Mouse (Mus musculus): ENCODE results near the gene Slco3a1. TPM values are rescaled to one million over a fixed set of nuclear protein-coding genes. Genes with fewer than 3 reads are reported as not detected.

The Slco3a1 gene
- polyA plus RNA-seq, 1 experiment from 2014 or later, result 6.7 TPM

GRCm38 (mm10) chr7:74398326-74398725, 156.3 kb downstream of the Slco3a1 start:
- ATAC-seq, result no peak
- WGBS, result 55% methylated on average over 2 of the region's 2 CpGs
- Histone ChIP-seq H3K4me3 (ENCODE audit: low read length) (no peak overlapping the region), H3K4me1 (ENCODE audit: control insufficient read depth, insufficient read depth, low read length) (no peaks in the 10 kb centered on the region), H3K9me3 (ENCODE audit: control insufficient read depth, low read length) (no peaks in the 10 kb centered on the region), H3K4me2 (ENCODE audit: low read depth, low read length) (no peak overlapping the region), H3K36me3 (ENCODE audit: control insufficient read depth, insufficient read depth, low read length) (no peaks in the 10 kb centered on the region), H3K9ac (ENCODE audit: low read depth, low read length) (no peak overlapping the region), H3K27me3 (replicated peaks; ENCODE audit: control insufficient read depth, insufficient read depth, low read length) (no peaks in the 10 kb centered on the region), H3K27ac (ENCODE audit: low read length) (no peak overlapping the region)

DNA sequence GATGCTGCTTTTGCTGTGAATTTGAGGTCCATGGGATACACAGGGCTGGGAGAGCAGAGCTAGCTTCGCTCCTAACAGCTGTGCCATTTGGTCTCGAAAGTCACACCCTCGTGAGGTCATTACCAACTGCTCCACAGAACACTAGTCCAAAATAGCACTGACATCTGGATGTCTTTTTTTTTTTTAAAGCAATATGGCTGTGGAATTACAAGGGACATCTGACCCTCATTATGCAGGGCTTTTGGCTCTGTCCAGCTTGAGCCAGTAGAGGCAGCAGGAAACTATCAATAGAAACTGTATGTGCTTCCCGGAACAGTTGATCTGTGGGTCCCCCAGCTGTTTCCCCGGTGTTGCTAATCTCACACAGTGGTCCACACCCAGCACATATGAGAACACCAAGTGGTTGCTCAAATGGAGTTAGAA, 163.1 kb downstream of the Slco3a1 start:
- WGBS, result 55% methylated on average over 5 of the region's 5 CpGs
- ATAC-seq, result no peak
- no peak overlapping the region for H3K4me2 ChIP-seq (ENCODE audit: low read depth, low read length)
- H3K27ac ChIP-seq (ENCODE audit: low read length), result no peak overlapping the region
- no peaks in the 10 kb centered on the region for H3K27me3 ChIP-seq (replicated peaks; ENCODE audit: control insufficient read depth, insufficient read depth, low read length)
- H3K9me3 ChIP-seq (ENCODE audit: control insufficient read depth, low read length), result no peaks in the 10 kb centered on the region
- no peak overlapping the region for H3K4me3 ChIP-seq (ENCODE audit: low read length)
- no peak overlapping the region for H3K9ac ChIP-seq (ENCODE audit: low read depth, low read length)
- H3K36me3 ChIP-seq (ENCODE audit: control insufficient read depth, insufficient read depth, low read length), result no peaks in the 10 kb centered on the region
- no peaks in the 10 kb centered on the region for H3K4me1 ChIP-seq (ENCODE audit: control insufficient read depth, insufficient read depth, low read length)

GRCm38 (mm10) chr7:74389570-74389969, 165.0 kb downstream of the Slco3a1 start:
- no peaks in the 10 kb centered on the region for H3K27me3 ChIP-seq (replicated peaks; ENCODE audit: control insufficient read depth, insufficient read depth, low read length)
- no peaks in the 10 kb centered on the region for H3K9me3 ChIP-seq (ENCODE audit: control insufficient read depth, low read length)
- H3K9ac ChIP-seq (ENCODE audit: low read depth, low read length), result no peak overlapping the region
- no peak for ATAC-seq
- WGBS, result 66% methylated on average over 2 of the region's 2 CpGs
- H3K4me3 ChIP-seq (ENCODE audit: low read length), result no peak overlapping the region
- H3K4me1 ChIP-seq (ENCODE audit: control insufficient read depth, insufficient read depth, low read length), result no peaks in the 10 kb centered on the region
- H3K27ac ChIP-seq (ENCODE audit: low read length), result no peak overlapping the region
- no peaks in the 10 kb centered on the region for H3K36me3 ChIP-seq (ENCODE audit: control insufficient read depth, insufficient read depth, low read length)
- no peak overlapping the region for H3K4me2 ChIP-seq (ENCODE audit: low read depth, low read length)

DNA sequence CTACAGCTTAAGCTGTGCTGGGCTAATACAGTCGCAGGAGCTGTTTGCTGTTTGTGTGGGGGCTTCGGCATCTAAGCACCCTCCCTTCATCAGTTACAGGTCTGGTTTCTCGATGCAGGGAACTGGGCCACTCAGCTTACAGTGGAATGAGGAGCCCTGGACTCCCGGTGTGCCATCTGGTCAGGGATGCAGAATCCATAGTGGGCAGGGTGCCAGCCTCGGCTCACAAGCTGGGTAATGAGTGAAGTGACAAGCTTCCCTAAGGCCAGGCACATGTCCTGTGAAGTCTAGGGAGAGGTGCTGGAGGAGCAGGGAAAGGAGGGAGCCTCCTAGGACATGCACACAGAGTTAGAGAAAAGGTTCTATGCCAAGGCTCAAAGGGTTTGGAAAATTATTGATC, 168.3 kb downstream of the Slco3a1 start:
- no peaks in the 10 kb centered on the region for H3K27me3 ChIP-seq (replicated peaks; ENCODE audit: control insufficient read depth, insufficient read depth, low read length)
- no peak for ATAC-seq
- H3K4me1 ChIP-seq (ENCODE audit: control insufficient read depth, insufficient read depth, low read length), result no peaks in the 10 kb centered on the region
- no peak overlapping the region for H3K4me2 ChIP-seq (ENCODE audit: low read depth, low read length)
- no peak overlapping the region for H3K9ac ChIP-seq (ENCODE audit: low read depth, low read length)
- H3K27ac ChIP-seq (ENCODE audit: low read length), result no peak overlapping the region
- 70% methylated on average over 5 of the region's 5 CpGs for WGBS
- no peak overlapping the region for H3K4me3 ChIP-seq (ENCODE audit: low read length)
- H3K36me3 ChIP-seq (ENCODE audit: control insufficient read depth, insufficient read depth, low read length), result no peaks in the 10 kb centered on the region
- H3K9me3 ChIP-seq (ENCODE audit: control insufficient read depth, low read length), result no peaks in the 10 kb centered on the region

DNA sequence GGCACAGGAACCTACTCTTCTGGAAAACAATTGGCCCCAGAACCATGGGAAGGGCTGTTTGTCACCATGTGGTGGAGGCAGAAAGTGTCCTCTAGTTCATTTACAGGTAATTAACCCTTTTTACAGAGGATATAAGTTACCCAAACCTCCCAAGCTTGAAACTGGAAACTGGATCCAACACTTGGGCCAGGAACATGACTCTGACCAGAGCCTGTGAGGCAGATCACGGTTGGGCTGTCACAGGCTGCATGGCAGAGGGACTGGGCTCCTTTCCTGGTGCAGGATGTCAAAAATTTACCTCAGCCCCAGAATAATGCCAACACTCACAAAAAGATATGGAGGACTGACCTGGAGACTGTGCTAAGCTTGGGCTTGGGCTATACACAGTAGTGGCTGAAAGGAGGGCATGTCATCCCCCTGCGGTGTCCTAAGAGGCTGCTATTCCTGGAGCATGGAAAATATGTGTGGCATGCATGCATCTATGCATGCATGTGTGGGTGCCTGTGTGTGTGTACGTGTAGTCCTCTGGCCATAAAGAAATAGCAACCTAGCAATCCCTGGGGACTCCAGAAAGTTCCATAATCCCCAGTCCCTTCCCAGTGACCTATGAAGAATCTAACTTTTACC, 171.4 kb downstream of the Slco3a1 start:
- H3K27me3 ChIP-seq (replicated peaks; ENCODE audit: control insufficient read depth, insufficient read depth, low read length), result no peaks in the 10 kb centered on the region
- ATAC-seq, result no peak
- H3K4me3 ChIP-seq (ENCODE audit: low read length), result no peak overlapping the region
- 79% methylated on average over 3 of the region's 3 CpGs for WGBS
- no peaks in the 10 kb centered on the region for H3K9me3 ChIP-seq (ENCODE audit: control insufficient read depth, low read length)
- no peaks in the 10 kb centered on the region for H3K4me1 ChIP-seq (ENCODE audit: control insufficient read depth, insufficient read depth, low read length)
- no peak overlapping the region for H3K9ac ChIP-seq (ENCODE audit: low read depth, low read length)
- no peak overlapping the region for H3K27ac ChIP-seq (ENCODE audit: low read length)
- no peaks in the 10 kb centered on the region for H3K36me3 ChIP-seq (ENCODE audit: control insufficient read depth, insufficient read depth, low read length)
- H3K4me2 ChIP-seq (ENCODE audit: low read depth, low read length), result no peak overlapping the region

DNA sequence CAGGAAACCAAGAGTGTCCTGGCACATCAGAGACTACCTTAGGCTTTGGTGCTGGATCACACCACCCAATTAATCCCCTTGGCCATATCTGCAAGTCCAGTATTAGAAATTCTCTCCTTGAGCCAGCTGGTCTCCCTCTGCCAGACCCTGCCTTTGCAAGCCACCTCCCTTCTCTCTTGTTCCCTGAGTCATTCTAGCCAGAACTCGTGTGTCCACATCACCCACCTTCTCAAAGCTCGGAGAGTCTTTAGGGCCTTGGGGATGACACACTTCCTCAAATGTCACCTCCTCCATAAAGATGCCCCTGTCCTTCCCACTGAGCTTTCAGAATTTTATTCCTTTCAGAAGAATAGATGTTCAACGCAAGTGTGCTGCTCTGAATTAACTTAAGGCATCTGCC, 172.3 kb downstream of the Slco3a1 start:
- H3K4me3 ChIP-seq (ENCODE audit: low read length), result no peak overlapping the region
- H3K27ac ChIP-seq (ENCODE audit: low read length), result no peak overlapping the region
- ATAC-seq, result no peak
- H3K4me2 ChIP-seq (ENCODE audit: low read depth, low read length), result no peak overlapping the region
- no peaks in the 10 kb centered on the region for H3K4me1 ChIP-seq (ENCODE audit: control insufficient read depth, insufficient read depth, low read length)
- no peaks in the 10 kb centered on the region for H3K9me3 ChIP-seq (ENCODE audit: control insufficient read depth, low read length)
- H3K9ac ChIP-seq (ENCODE audit: low read depth, low read length), result no peak overlapping the region
- no peaks in the 10 kb centered on the region for H3K36me3 ChIP-seq (ENCODE audit: control insufficient read depth, insufficient read depth, low read length)
- no peaks in the 10 kb centered on the region for H3K27me3 ChIP-seq (replicated peaks; ENCODE audit: control insufficient read depth, insufficient read depth, low read length)
- 74% methylated on average over 3 of the region's 3 CpGs for WGBS

DNA sequence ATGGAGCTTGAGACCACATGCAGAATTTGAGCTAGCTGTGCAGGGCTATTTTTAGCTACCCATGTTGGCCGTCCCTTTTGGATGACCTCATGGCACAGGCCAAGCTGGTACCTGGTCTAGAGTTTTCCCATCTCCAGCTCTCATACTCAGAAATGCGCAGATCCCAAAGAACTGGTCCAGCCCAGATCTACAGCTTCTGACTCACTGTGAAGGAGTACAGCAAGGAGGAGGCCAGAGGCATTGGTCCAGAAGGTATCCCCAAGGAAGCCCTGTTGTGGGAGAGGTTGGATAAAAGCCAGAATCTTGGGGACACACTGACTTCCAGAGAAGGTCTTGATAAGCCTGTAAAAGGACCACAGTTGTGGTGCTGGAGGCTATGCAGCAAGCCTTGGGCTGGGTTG, 172.7 kb downstream of the Slco3a1 start:
- no peak overlapping the region for H3K4me2 ChIP-seq (ENCODE audit: low read depth, low read length)
- H3K27me3 ChIP-seq (replicated peaks; ENCODE audit: control insufficient read depth, insufficient read depth, low read length), result no peaks in the 10 kb centered on the region
- H3K4me1 ChIP-seq (ENCODE audit: control insufficient read depth, insufficient read depth, low read length), result no peaks in the 10 kb centered on the region
- H3K4me3 ChIP-seq (ENCODE audit: low read length), result no peak overlapping the region
- ATAC-seq, result no peak
- no peaks in the 10 kb centered on the region for H3K36me3 ChIP-seq (ENCODE audit: control insufficient read depth, insufficient read depth, low read length)
- H3K9ac ChIP-seq (ENCODE audit: low read depth, low read length), result no peak overlapping the region
- H3K9me3 ChIP-seq (ENCODE audit: control insufficient read depth, low read length), result no peaks in the 10 kb centered on the region
- no peak overlapping the region for H3K27ac ChIP-seq (ENCODE audit: low read length)
- 68% methylated on average over 2 of the region's 2 CpGs for WGBS

GRCm38 (mm10) chr7:74381051-74381450, 173.5 kb downstream of the Slco3a1 start:
- Histone ChIP-seq H3K36me3 (ENCODE audit: control insufficient read depth, insufficient read depth, low read length) (no peaks in the 10 kb centered on the region), H3K27ac (ENCODE audit: low read length) (no peak overlapping the region), H3K4me3 (ENCODE audit: low read length) (no peak overlapping the region), H3K4me2 (ENCODE audit: low read depth, low read length) (no peak overlapping the region), H3K4me1 (ENCODE audit: control insufficient read depth, insufficient read depth, low read length) (no peaks in the 10 kb centered on the region), H3K9me3 (ENCODE audit: control insufficient read depth, low read length) (no peaks in the 10 kb centered on the region), H3K9ac (ENCODE audit: low read depth, low read length) (no peak overlapping the region), H3K27me3 (replicated peaks; ENCODE audit: control insufficient read depth, insufficient read depth, low read length) (no peaks in the 10 kb centered on the region)
- ATAC-seq, result no peak
- 76% methylated on average over 2 of the region's 2 CpGs for WGBS

DNA sequence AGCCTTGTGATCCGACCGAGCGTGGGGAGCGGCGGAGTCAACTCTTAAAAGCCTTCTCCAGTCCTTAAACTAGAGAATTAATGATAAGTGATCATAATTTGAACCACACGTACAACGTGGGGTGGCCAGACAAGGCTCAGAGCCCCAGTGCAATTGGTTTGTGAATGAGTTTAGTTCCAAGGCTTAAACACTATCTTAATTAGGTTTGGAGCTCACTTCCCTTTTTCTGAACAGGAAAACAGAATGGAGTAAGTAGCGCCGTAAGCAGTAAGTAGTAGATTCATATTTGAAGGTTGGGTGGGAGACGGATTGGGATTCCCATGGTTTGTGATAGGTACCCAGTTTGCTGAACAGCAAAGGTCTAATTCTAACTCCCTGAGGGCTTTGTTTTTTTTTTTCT, 176.7 kb downstream of the Slco3a1 start:
- no peak overlapping the region for H3K9ac ChIP-seq (ENCODE audit: low read depth, low read length)
- WGBS, result 84% methylated on average over 10 of the region's 10 CpGs
- H3K4me2 ChIP-seq (ENCODE audit: low read depth, low read length), result no peak overlapping the region
- no peak overlapping the region for H3K27ac ChIP-seq (ENCODE audit: low read length)
- no peaks in the 10 kb centered on the region for H3K4me1 ChIP-seq (ENCODE audit: control insufficient read depth, insufficient read depth, low read length)
- H3K4me3 ChIP-seq (ENCODE audit: low read length), result no peak overlapping the region
- no peaks in the 10 kb centered on the region for H3K36me3 ChIP-seq (ENCODE audit: control insufficient read depth, insufficient read depth, low read length)
- no peaks in the 10 kb centered on the region for H3K9me3 ChIP-seq (ENCODE audit: control insufficient read depth, low read length)
- H3K27me3 ChIP-seq (replicated peaks; ENCODE audit: control insufficient read depth, insufficient read depth, low read length), result no peaks in the 10 kb centered on the region
- ATAC-seq, result no peak

DNA sequence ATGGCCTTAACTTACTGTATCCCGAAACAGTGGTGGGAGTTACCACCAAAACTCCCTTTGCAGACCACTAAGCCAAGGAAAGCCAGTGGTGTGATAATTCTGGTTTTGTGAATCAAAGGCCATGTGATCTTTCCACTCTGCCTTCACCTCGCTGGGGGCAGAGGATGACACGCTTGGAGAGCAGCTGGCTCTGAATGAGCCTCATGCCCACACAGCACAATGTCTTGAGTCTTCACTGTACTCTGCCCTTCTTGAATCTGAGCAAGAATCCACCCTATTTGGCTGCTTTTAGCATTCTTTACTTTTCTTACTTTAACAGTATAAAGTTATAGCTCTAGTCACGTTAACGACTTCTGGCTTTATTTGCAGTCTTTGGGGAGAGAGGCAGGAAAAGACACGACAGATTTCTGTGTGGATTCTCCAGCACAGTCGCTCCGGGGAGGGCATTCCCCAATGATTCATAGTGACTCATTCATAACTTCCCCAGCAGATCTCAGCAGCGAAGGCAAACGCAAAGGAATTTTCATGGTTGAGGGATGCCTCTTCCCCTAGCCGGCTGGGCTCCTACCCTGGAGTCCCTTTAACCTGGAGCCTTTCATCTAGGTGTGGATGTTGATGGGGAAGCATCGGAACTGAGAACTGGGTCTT, 178.1 kb downstream of the Slco3a1 start:
- WGBS, result 46% methylated on average over 12 of the region's 12 CpGs
- no peaks in the 10 kb centered on the region for H3K36me3 ChIP-seq (ENCODE audit: control insufficient read depth, insufficient read depth, low read length)
- H3K4me3 ChIP-seq (ENCODE audit: low read length), result no peak overlapping the region
- H3K27me3 ChIP-seq (replicated peaks; ENCODE audit: control insufficient read depth, insufficient read depth, low read length), result no peaks in the 10 kb centered on the region
- H3K4me1 ChIP-seq (ENCODE audit: control insufficient read depth, insufficient read depth, low read length), result 0 out of 2 replicates have a peak, but pooled peaks cover 3% of the 10 kb centered on the region
- no peak overlapping the region for H3K27ac ChIP-seq (ENCODE audit: low read length)
- H3K9me3 ChIP-seq (ENCODE audit: control insufficient read depth, low read length), result no peaks in the 10 kb centered on the region
- no peak overlapping the region for H3K9ac ChIP-seq (ENCODE audit: low read depth, low read length)
- H3K4me2 ChIP-seq (ENCODE audit: low read depth, low read length), result no peak overlapping the region
- ATAC-seq, result no peak
